Mouse (Mus musculus) kidney, adult 2 months (tissue): ENCODE measurements at regions not wholly inside any gene's neighbourhood (a gene's known extent, or its start where the extent isn't known, plus 50 kb on each side); places are given as distances from the start of the nearest gene placed in this dataset.

Source experiments
- CTCF ChIP-seq: fragments of 200-500 bp; conservative IDR thresholded peaks from 2 replicates; pipeline ENCODE4 v1.5.1; 2011; ENCODE audit warnings: low read depth, mild to moderate bottlenecking, control low read depth, low read length, moderate library complexity, mixed read lengths; ENCODE audit not compliant: insufficient read depth, insufficient read length
- POLR2A ChIP-seq: fragments of 200-500 bp; IDR thresholded peaks from one replicate; pipeline ENCODE4 v1.6.1; 2011; ENCODE audit warnings: low read depth, low read length, control low read depth

DNA sequence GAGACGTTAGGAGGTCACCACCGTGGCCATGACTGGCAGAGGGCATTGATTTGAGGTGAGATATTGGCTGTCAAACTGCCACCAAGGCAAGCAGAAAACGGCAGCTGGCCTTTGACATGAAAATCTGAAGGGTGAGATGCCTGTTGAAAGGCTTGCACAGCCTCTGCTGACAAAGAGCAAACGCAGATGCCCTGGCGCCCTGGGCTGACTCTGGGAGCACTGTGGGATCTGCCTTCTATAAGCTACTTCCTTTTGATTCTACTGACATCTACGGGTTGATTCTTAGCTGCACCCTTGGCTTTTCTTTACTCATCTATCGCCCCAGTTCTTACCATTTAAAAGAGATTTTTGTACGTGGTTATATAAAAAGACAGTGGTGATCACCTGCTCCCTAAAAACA lies 98.2 kb upstream of the Elac2 start:
- no peak for TF ChIP-seq CTCF
- TF ChIP-seq POLR2A: no peak
